In the genomic region with DNA sequence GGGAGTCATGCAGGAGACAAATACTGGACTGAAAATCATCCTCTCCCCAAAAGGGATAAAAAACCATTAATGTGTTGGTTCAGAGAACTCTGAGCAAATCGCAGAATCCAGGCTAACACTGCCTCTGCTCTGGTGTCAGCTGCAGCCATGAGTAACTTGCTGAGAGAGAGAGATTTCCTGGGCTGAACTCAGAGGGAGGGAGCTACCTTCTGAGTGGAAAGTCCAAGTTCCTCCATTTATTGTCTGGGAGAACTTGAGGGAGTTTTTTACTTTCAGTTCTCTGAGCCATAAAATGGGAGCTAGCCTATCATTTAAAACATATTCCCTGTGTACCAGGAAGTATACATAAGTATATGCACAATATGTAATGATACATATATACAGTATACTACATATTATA, we compare ENCODE assay signal across 14 mouse cellular contexts.
DNase-seq lines count a peak whose midpoint lies in the region; ATAC-seq and TF ChIP-seq lines count a peak whose summit lies in the region.
"Had no signal": no experiment of that assay in that cellular context is flagged by ENCODE, and none has a peak within 500 bp of the region (broad histone marks: within the 10 kb centered on the region; RNA-seq: fewer than 3 reads in every experiment).

No protein-coding gene starts in this region.

- H3K4me2 ChIP-seq in kidney, embryonic 15.5 days = no peak overlapping the region
- no peak overlapping the region for H3K4me2 ChIP-seq in intestine, postnatal 0 days (replicated peaks; ENCODE audit: low read depth)

- H3K9ac ChIP-seq in kidney, embryonic 15.5 days = no peak overlapping the region
- H3K9ac ChIP-seq in intestine, postnatal 0 days (ENCODE audit: low read depth, low read length) = no peak overlapping the region
- H3K9ac ChIP-seq: embryonic facial prominence, embryonic 13.5 days; forebrain, embryonic 12.5 days; heart, embryonic 15.5 days had no signal

- H3K9me3 ChIP-seq in kidney, embryonic 15.5 days (replicated peaks) = no peaks in the 10 kb centered on the region
- H3K9me3 ChIP-seq in intestine, postnatal 0 days (ENCODE audit: control insufficient read depth) = no peaks in the 10 kb centered on the region
- H3K9me3 ChIP-seq: embryonic facial prominence, embryonic 13.5 days; forebrain, embryonic 12.5 days; heart, embryonic 15.5 days had no signal

- DNase-seq in kidney, adult 11 months = peak; percentile 23
- DNase-seq in kidney, postnatal 25 days = no peak
- DNase-seq in kidney, postnatal 36 days = peak; percentile 19 to 33
- no peak for DNase-seq in cerebellum, postnatal 10 days
- DNase-seq in left cerebral cortex, postnatal 4 days = no peak
- DNase-seq: adrenal gland, postnatal 10 days; gastrocnemius, postnatal 14 days; heart, adult 2 months; heart, postnatal 14 days had no signal

- TF ChIP-seq CTCF in intestine, postnatal 0 days (IDR thresholded peaks at IDR 0.05; ENCODE audit: low read depth) = no peak

- no peaks in the 10 kb centered on the region for H3K36me3 ChIP-seq in kidney, embryonic 15.5 days
- no peaks in the 10 kb centered on the region for H3K36me3 ChIP-seq in intestine, postnatal 0 days (ENCODE audit: control insufficient read depth, insufficient read depth)
- H3K36me3 ChIP-seq: embryonic facial prominence, embryonic 13.5 days; forebrain, embryonic 12.5 days; heart, embryonic 15.5 days had no signal

- peaks cover 50% of the 10 kb centered on the region for H3K4me1 ChIP-seq in kidney, embryonic 15.5 days
- H3K4me1 ChIP-seq in intestine, postnatal 0 days (replicated peaks; ENCODE audit: control insufficient read depth, insufficient read depth, low read length) = no peaks in the 10 kb centered on the region

- no peak overlapping the region for H3K27ac ChIP-seq in kidney, embryonic 15.5 days
- peak overlapping the region; percentile 72 for H3K27ac ChIP-seq in intestine, postnatal 0 days (ENCODE audit: low read depth, low read length)
- H3K27ac ChIP-seq: embryonic facial prominence, embryonic 13.5 days; forebrain, embryonic 12.5 days; heart, adult 2 months; heart, embryonic 15.5 days had no signal

- intact Hi-C loops in left cerebral cortex, postnatal 4 days (cut with DNase I) = loop anchor here (5.0 kb wide), 2 partner anchors 165 to 305 kb away; partner anchors contain the start of gene Fzd7

- no peak for ATAC-seq in kidney, embryonic 15.5 days (replicated peaks; ENCODE audit: low FRiP score)
- peak; percentile 87 for ATAC-seq in intestine, postnatal 0 days

- no peaks in the 10 kb centered on the region for H3K27me3 ChIP-seq in kidney, embryonic 15.5 days
- no peaks in the 10 kb centered on the region for H3K27me3 ChIP-seq in intestine, postnatal 0 days (replicated peaks; ENCODE audit: control insufficient read depth, insufficient read depth, low read length)
- H3K27me3 ChIP-seq: embryonic facial prominence, embryonic 13.5 days had no signal

- WGBS in kidney, embryonic 15.5 days = 88% methylated on average over 1 of the region's 1 CpGs
- 39% methylated on average over 1 of the region's 1 CpGs for WGBS in intestine, postnatal 0 days

- no peak overlapping the region for H3K4me3 ChIP-seq in kidney, embryonic 15.5 days (replicated peaks)
- H3K4me3 ChIP-seq in intestine, postnatal 0 days (ENCODE audit: low read depth, low read length) = no peak overlapping the region
- H3K4me3 ChIP-seq: embryonic facial prominence, embryonic 13.5 days; forebrain, embryonic 12.5 days; heart, adult 2 months; heart, embryonic 15.5 days had no signal

Comparison
In these comparisons a context has a peak if more than half of its experiments do, and no peak if none do; other contexts are left out.
1. DNase-seq: peak in kidney, adult 11 months (single experiment) and kidney, postnatal 36 days (2 of 2); none in kidney, postnatal 25 days (0 of 2), cerebellum, postnatal 10 days (0 of 2) and left cerebral cortex, postnatal 4 days (single experiment).